In the genomic region with DNA sequence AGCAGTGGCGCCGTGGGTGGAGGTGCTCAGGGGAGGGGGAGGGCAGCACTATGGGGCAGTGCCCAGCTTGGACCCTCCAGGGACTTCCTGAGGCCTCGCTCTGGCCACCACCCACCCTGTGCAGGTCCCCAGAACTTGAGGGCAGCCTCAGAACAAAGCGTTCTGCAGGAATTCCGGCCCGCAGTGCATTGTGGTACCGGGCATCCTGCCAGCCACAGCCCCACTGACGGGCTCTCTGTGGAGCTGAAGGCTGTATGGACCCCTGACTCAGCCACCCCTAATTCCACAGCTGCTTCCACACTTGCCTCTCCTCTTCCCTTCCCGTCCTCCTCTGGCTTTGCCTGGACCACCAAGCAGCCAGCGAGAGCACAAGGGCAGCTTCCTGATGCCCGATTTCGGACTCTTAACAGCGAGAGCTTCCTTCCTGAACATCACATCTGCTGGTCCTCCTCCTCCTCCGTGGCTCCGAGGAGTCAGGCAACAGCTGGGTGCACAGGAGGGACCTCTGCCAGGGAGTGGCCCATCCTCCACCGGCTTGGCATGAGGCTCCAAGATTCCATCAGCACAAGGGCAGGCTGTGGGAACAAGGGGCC, we compare ENCODE assay signal across 7 mouse cellular contexts. TPM values are rescaled to one million over a fixed set of nuclear protein-coding genes. Genes with fewer than 3 reads are reported as not detected.
A peak's percentile ranks its signal among the peaks of the same experiment; 100 is the strongest.
DNase-seq lines count a peak whose midpoint lies in the region; ATAC-seq and TF ChIP-seq lines count a peak whose summit lies in the region.

No protein-coding gene starts in this region.

- TF ChIP-seq CTCF in heart, postnatal 0 days (IDR thresholded peaks at IDR 0.05; ENCODE audit: low read depth) = no peak

- 44% methylated on average over 16 of the region's 16 CpGs for WGBS in liver, embryonic 15.5 days (ENCODE audit: insufficient replicate concordance)
- 56% methylated on average over 16 of the region's 16 CpGs for WGBS in heart, postnatal 0 days
- 73% methylated on average over 16 of the region's 16 CpGs for WGBS in limb, embryonic 13.5 days

- H3K36me3 ChIP-seq in liver, embryonic 15.5 days (replicated peaks) = no peaks in the 10 kb centered on the region
- H3K36me3 ChIP-seq in heart, postnatal 0 days (replicated peaks; ENCODE audit: control insufficient read depth, insufficient read depth, low read length) = no peaks in the 10 kb centered on the region
- H3K36me3 ChIP-seq in limb, embryonic 13.5 days = no peaks in the 10 kb centered on the region

- no peak overlapping the region for H3K27ac ChIP-seq in liver, embryonic 15.5 days (replicated peaks)
- no peak overlapping the region for H3K27ac ChIP-seq in brown adipose tissue, adult 24 weeks (replicated peaks; ENCODE audit: low read depth, low read length)
- H3K27ac ChIP-seq in heart, postnatal 0 days (ENCODE audit: low read depth) = 0 out of 2 replicates have a peak overlapping the region, but pooled peaks have one; percentile 7
- peak overlapping the region; percentile 39; the same call in 1 of the 2 replicates for H3K27ac ChIP-seq in limb, embryonic 13.5 days

- no peak overlapping the region for H3K4me2 ChIP-seq in liver, embryonic 15.5 days
- no peak overlapping the region for H3K4me2 ChIP-seq in heart, postnatal 0 days (ENCODE audit: low read depth, low read length)
- H3K4me2 ChIP-seq in limb, embryonic 13.5 days (replicated peaks) = no peak overlapping the region

- no peak for DNase-seq in liver
- peak; percentile 34 for DNase-seq in heart, postnatal 0 days (ENCODE audit: low spot score)
- DNase-seq in thymus, postnatal 14 days = no peak

- peak; percentile 75 for TF ChIP-seq EP300 in heart, postnatal 0 days (IDR thresholded peaks at IDR 0.05; ENCODE audit: low read depth)

- H3K9ac ChIP-seq in liver, embryonic 15.5 days = no peak overlapping the region
- no peak overlapping the region for H3K9ac ChIP-seq in heart, postnatal 0 days (replicated peaks; ENCODE audit: low read depth, low read length)
- H3K9ac ChIP-seq in limb, embryonic 13.5 days = no peak overlapping the region

- peak; percentile 15; the same call in 1 of the 2 replicates for ATAC-seq in liver, embryonic 15.5 days (ENCODE audit: insufficient read depth)
- ATAC-seq in heart, postnatal 0 days (ENCODE audit: insufficient read depth, low read depth) = peak; percentile 37
- no peak for ATAC-seq in limb, embryonic 13.5 days (ENCODE audit: low FRiP score, low read depth)
- ATAC-seq in inflammation-experienced regulatory T-cells, adult 6 months = no peak

- H3K27me3 ChIP-seq in liver, embryonic 15.5 days = peaks cover 3% of the 10 kb centered on the region; the same call in 1 of the 2 replicates
- no peaks in the 10 kb centered on the region for H3K27me3 ChIP-seq in heart, postnatal 0 days (ENCODE audit: control insufficient read depth, insufficient read depth, low read length)
- no peaks in the 10 kb centered on the region for H3K27me3 ChIP-seq in limb, embryonic 13.5 days

- no peaks in the 10 kb centered on the region for H3K4me1 ChIP-seq in liver, embryonic 15.5 days (replicated peaks)
- peaks cover 11% of the 10 kb centered on the region for H3K4me1 ChIP-seq in brown adipose tissue, adult 24 weeks (ENCODE audit: control insufficient read depth, insufficient read depth, insufficient read length, low read length)
- peaks cover 5% of the 10 kb centered on the region; the same call in 1 of the 2 replicates for H3K4me1 ChIP-seq in heart, postnatal 0 days (ENCODE audit: control insufficient read depth, insufficient read depth)
- peaks cover 17% of the 10 kb centered on the region for H3K4me1 ChIP-seq in limb, embryonic 13.5 days

- no peaks in the 10 kb centered on the region for H3K9me3 ChIP-seq in liver, embryonic 15.5 days (replicated peaks)
- no peaks in the 10 kb centered on the region for H3K9me3 ChIP-seq in heart, postnatal 0 days (replicated peaks; ENCODE audit: control insufficient read depth, low read length)
- H3K9me3 ChIP-seq in limb, embryonic 13.5 days = no peaks in the 10 kb centered on the region; the same call in 1 of the 2 replicates

- H3K4me3 ChIP-seq in liver, embryonic 15.5 days (replicated peaks) = no peak overlapping the region
- H3K4me3 ChIP-seq in brown adipose tissue, adult 24 weeks (ENCODE audit: insufficient read depth, low read depth, low read length) = 0 out of 2 replicates have a peak overlapping the region, but pooled peaks have one; percentile 22
- H3K4me3 ChIP-seq in heart, postnatal 0 days (ENCODE audit: low read depth, low read length) = no peak overlapping the region
- no peak overlapping the region for H3K4me3 ChIP-seq in limb, embryonic 13.5 days

RNA-seq across cellular contexts. Expression of a gene that starts 46.2 kb away (rescaled TPM):
- polyA plus RNA-seq in liver, embryonic 15.5 days (2015; fragmentation: Nextera tagmentation; extraction: Ambion mirVana) = 3.5 and 5.2 TPM in 2 replicates
- polyA plus RNA-seq in brown adipose tissue, adult 24 weeks (2012; ENCODE audit: insufficient read depth, insufficient read length, missing spikeins) = 4.7 and 7.0 TPM in 2 replicates
- 17.7 and 19.6 TPM in 2 replicates for total RNA-seq in heart, postnatal 0 days (2014; rRNA removed; ENCODE audit: low replicate concordance)
- 13.7 and 16.0 TPM in 2 replicates for polyA plus RNA-seq in heart, postnatal 0 days (2015; fragmentation: Nextera tagmentation; extraction: Ambion mirVana)
- 11.9 and 12.0 TPM in 2 replicates for polyA plus RNA-seq in limb, embryonic 13.5 days (2015; fragmentation: Nextera tagmentation; extraction: Ambion mirVana)
- polyA plus RNA-seq in inflammation-experienced regulatory T-cells, adult 6 months (2017; shearing (Covaris generic)) = not detected

Comparison
In these comparisons a context has a peak if more than half of its experiments do, and no peak if none do; other contexts are left out.
1. ATAC-seq: peak in liver, embryonic 15.5 days (single experiment) and heart, postnatal 0 days (single experiment); none in limb, embryonic 13.5 days (single experiment) and inflammation-experienced regulatory T-cells, adult 6 months (single experiment).
2. H3K27ac ChIP-seq: peak in heart, postnatal 0 days (single experiment) and limb, embryonic 13.5 days (single experiment); none in liver, embryonic 15.5 days (single experiment) and brown adipose tissue, adult 24 weeks (single experiment).